Mouse (Mus musculus) B cell, adult 2 months (primary cell): ENCODE data around the gene Pef1.

Source experiments
- DNase-seq, 2 experiments: peaks; one replicate each; pipeline ENCODE4 v3.0.0; 2022

Pef1 gene

DNA sequence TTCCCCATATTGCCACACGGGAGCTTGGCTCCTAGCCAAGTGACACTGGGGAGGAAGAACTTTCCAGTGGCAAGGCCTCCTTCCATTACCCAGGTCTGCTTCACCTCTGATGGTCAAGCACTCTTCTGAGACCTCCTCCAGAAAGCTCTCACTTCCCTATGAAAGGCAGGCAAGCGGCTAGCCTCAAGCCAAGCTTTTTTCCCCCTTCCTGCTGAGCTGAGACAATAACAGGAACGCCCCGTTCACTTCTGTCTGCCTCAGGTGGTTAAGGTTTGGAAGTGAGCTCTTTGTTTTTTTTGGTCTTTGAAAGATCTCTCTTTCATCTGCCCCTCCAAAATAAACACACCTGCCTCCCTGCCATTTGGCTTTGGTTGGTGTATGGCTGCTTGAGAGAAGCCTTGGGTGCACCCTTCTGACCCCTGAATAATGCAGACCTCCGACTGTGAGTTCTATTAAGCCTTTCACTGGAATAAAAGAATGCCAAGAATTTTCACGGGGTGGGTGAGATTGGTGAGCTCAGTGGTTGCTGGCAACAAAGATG is at the start of gene Pef1:
TSS of gene Pef1 (plus strand) at position 448 of the 541 bp plus-strand sequence.
- no peak for DNase-seq

DNA sequence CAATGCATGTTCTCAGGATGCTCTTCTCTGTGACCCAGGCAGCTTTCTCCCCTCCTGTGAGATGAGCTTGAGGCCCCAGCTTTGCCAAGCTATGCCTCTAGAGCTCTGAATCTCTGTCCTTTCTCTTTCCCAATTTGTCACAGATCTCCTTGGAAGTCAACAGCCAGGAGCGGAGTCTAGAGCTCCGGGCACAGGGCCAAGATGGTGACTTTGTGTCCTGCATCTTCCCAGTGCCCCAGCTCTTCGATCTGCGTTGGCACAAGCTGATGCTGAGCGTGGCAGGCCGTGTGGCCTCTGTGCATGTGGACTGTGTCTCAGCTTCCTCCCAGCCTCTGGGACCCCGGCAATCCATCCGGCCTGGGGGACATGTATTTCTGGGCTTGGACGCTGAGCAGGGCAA is 49.2 kb upstream of the Pef1 start:
- no peak for DNase-seq

DNA sequence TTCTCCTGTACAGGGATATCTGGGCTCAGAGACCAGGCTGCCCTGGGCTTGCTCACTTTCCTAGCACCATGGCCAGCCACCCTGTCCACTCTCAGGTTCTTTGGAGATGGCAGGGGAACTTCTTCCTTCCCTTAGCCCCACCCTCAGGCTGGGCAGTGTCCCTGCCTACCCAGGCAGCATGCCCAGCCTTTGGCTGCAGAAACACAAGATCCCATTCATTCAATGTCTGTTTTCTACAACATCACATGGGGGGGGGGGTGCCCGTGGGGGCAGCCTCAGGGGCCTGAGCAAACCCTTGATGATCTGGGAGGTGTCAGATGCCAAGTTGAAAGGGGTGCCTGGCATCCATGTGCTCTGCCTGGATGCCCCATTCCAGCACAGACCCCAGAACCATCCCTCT is 47.6 kb upstream of the Pef1 start:
- no peak for DNase-seq

DNA sequence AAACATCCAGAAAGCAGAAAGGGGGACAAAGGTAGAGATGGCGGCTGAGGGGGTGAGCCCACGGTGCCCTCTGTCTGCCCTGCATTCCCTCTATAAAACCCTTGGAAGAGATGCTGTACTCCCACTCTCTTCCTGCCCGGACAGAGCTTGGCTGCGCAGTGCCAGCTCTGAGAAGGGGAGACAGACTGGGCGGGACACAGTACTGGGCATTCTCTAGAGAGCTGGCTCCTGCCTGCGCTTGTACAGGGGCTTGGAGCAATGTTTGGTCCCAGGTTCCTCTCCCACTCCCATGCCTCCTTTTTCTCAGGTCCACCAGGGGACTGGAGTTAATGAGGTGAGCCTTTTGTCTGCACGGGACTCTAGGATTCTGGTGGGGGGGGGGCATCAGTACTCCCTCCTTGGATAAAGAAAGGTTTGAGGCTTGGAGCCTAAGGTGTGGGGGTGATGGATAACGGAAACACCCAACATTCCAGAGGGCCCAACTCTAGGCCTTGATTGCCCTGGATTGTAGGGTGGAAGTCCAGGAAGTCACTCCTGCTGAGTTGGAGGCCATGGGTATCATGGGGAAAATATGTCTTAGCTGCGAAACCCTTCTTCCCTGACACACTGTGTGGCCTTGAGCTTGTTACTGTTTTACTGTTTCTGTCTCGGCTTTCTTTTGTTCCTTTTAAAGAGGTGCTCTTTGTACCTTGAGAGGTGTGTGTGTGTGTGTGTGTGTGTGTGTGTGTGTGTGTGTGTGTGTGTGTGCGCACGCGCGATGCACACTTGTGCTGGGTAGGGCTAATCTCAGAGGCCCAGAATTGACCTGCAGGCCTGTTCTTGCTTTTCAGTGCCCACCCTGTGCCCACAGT is 47.0 kb upstream of the Pef1 start:
- DNase-seq: no peak

- no peak for DNase-seq
Observed at GRCm38 (mm10) chr4:130056011-130056322, 46.4 kb upstream of the Pef1 start.

DNA sequence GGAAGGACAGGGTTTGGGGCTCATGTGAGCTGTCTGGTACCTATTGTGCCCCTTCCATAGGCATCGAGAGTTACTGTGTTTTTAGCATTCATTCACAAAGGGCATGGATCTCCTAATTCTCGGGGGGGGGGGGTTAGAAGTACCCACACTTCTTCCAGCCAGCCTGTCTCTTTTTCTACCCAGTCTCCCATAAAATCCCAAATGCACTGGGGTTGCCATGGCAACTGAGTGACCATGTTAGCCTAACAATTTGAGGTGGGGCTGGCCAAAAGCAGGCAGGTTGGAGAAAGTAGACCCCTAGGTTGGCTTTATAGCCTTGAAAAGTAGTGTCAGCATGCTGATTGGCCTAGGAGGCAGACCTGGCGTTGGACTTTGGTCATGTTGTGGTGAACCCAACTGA is 45.9 kb upstream of the Pef1 start:
- DNase-seq: no peak

DNA sequence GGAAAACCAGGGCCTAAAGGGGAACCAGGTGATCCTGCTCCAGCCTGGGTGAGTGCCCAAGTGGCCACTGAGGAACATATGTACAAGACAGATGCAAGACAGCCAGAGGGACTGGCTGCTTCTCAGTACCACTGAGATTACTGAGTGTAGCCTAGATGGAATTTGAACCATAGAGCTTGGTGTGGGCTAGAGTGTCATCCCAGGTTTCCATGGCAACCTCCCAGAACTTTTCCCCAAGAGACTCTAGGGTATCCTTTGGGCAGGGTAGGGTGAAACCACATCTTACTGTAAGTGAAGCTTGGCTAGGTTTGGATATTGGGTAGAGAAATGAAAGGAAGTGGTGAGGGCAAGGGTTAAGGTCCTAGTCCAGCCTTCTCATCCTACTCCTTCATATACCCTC is 41.4 kb upstream of the Pef1 start:
- DNase-seq: no peak

DNA sequence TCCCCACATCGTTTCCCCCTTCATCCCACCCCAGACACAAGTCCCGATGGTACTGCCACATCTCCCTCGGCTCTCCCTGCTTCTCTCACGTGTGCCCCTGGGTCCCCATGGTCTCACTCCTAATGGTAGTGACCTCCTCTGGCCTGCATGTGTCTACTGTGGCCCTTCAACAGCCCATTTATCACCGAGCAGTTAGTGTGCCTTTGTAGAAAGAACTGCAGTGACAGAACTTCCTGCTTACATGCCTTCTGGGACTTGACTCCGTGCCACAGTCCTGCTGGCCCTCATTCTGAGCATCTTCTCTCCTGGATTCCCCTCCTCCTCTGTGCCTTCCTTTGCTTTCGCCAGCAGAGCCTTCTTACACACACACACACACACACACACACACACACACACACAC is 39.2 kb upstream of the Pef1 start:
- DNase-seq: no peak

- peak; percentile 12 to 29 for DNase-seq
Observed at GRCm38 (mm10) chr4:130066816-130067215, 35.5 kb upstream of the Pef1 start.

- DNase-seq: no peak
Observed at GRCm38 (mm10) chr4:130070523-130070922, 31.8 kb upstream of the Pef1 start.

- DNase-seq: no peak
Observed at GRCm38 (mm10) chr4:130071758-130072157, 30.6 kb upstream of the Pef1 start.

DNA sequence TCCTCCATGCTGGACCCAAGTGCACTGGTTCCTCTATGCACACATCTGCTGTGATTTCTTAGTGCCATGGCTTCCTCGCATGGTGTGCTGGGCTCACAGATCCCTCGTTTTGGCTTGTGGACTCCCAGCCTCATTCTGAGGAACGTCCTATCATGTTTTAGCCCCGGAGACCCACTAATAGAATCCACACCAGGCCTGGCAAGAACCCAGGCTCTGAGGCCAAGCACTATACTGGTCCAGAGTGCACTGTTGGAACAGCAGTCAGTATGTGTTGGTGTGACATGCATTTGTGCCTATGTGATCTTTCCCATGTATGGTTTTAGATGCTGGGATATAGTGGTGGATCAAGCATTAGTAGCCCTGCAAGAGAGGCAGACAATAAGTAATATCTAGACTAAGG is 29.0 kb upstream of the Pef1 start:
- DNase-seq: no peak

GRCm38 (mm10) chr4:130074761-130075515 is 27.4 kb upstream of the Pef1 start:
- no peak for DNase-seq

DNA sequence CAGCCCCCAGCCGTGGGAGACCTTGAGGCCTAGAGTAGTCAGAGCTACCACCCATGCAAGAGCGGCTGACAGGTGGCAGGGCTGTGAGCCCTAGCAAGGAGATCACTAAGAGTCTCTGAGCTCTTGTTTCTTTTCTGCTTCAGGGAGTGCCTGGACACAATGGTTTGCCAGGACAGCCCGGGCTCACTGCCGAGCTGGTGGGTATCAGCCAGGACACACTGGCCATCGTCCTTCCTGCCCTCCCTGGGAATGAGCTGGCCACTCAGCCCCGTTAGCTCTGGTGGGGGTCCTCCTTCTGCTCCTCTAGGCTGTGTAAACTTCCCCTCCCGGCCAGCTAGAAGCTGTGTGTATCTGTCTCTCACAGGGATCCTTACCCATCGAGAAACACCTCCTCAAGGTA is 25.5 kb upstream of the Pef1 start:
- no peak for DNase-seq

DNA sequence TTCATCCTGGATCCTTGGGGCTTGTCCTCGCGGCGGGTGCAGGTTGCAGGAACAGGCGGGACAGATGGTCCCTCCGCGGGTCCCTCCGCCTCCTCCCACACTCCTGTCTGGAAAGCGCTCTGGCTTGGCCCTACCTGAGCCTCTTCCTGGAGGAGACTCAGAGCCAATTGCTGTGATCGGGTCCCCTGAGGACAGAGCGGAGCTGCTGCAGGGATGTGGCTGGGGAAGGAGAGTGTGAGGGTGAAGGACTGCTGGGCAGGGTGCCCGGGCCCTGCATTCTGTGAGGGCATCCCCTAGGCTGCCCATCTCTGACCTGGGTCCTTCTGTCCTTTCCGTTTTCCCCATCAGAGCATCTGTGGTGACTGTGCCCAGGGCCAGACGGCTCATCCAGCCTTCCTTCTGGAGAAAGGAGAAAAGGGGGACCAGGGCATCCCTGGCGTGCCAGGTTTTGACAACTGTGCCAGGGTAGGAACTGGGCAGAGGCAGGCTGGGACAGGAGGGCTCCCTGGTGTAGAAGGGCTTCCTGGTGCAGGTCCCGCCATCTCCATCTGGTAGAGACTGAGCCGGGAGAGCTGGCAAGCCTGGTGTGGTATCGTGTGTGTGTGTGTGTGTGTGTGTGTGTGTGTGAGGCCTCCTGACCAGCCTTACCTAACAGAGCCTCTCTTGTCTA is 23.4 kb upstream of the Pef1 start:
- DNase-seq: no peak

DNA sequence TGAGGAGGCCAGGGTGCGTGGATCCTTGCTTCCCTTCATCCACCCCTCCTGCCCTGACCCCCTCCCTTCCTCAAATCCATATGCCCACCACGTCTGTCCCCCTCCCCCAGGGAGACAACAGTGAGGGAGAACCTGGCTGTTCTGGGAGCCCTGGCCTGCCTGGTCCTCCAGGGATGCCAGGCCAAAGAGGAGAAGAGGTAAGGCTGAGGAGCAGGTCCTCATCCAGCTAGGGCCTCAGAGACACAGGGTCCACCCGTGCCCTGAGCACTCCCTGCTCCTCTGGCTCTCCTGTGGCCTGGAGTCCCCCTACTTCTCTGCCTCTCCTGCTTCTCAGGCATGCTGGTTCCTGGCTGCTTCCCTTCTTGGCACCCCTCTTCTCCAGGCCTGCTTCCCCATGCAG is 22.8 kb upstream of the Pef1 start:
- DNase-seq: no peak

GRCm38 (mm10) chr4:130081345-130082190 is 20.8 kb upstream of the Pef1 start:
- DNase-seq: no peak

- DNase-seq: no peak
Observed at GRCm38 (mm10) chr4:130082211-130082610, 20.1 kb upstream of the Pef1 start.

DNA sequence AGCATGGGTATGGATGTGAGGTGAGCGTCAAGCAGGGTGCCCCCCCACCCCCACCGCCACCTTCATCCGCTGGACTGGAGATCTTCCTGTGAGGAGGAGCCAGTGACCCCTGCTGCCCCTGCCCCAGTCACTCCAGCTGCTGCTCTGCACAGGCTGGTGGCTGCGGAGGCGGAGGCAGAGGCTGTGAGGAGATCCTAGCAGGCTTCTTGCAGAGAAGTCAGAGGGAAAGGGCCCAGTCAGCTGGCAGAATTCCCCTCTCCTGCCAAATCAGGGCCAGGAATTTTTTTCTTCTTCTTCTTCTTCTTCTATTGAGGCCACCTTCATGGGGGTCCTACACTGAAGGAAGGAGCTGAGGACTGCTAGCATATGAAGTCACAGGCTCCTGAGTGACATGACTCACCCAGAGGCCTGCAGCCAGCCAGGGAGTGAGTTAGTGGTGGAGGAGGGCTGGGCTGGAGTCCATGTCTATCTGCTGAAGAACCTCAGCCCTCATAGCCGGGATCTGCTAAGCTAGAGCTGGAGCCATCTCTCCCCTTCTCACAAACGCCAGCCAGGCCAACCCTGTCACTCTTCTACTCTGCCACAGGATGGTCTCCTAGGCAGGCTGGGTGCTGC is 17.9 kb upstream of the Pef1 start:
- no peak for DNase-seq

- no peak for DNase-seq
Observed at GRCm38 (mm10) chr4:130085246-130085820, 17.0 kb upstream of the Pef1 start.

DNA sequence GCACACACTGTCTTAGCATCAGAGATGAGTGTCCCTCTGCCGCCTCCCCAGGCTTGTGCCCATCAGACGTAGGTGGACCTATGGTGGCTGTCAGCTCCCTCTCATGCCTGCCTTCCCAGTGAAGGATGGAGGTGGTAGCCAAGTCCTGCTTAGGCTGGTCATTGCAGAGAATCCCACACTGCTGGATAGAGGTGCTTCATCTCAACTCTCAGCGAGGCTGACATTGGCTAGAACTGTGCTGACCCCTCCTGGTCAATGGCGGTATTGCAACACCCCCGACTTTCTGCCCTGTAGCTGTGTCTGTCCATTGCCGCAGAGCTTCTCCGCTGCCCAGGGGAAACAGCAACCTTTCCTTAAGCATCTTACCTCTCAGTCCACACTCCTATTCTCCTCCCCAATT is 15.1 kb upstream of the Pef1 start:
- DNase-seq: peak; percentile 95 to 96

- DNase-seq: no peak
Observed at GRCm38 (mm10) chr4:130095137-130095536, 7.2 kb upstream of the Pef1 start.
